Comparison of ENCODE assay signal across 28 mouse cellular contexts in the genomic region with DNA sequence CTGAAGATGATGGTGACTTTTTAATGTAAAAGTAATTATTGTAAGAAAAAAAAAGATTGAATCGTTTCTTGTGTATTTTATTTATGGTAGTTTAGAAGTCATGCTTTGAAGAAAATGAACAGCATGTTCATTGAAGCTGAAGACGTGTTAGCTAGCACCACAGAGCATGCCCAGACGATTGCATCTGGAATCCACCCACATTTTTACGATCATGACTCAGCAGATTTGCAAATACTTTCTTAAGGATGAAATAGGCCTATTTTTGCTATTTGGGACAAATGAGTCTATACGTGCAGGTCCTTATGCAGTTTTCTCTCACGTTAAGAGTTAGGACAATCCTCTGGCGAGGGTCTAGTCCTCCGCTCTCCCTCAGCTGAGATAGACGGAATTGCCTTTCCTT.
DNase-seq lines count a peak whose midpoint lies in the region; ATAC-seq and TF ChIP-seq lines count a peak whose summit lies in the region.
"Had no signal": no experiment of that assay in that cellular context is flagged by ENCODE, and none has a peak within 500 bp of the region (broad histone marks: within the 10 kb centered on the region; RNA-seq: fewer than 3 reads in every experiment).

No protein-coding gene starts in this region.

- no peak overlapping the region for H3K4me2 ChIP-seq in heart, embryonic 11.5 days
- H3K4me2 ChIP-seq: embryonic facial prominence, embryonic 15.5 days; forebrain, embryonic 13.5 days; hindbrain, embryonic 15.5 days; kidney, embryonic 15.5 days; limb, embryonic 12.5 days; liver, embryonic 15.5 days; lung, embryonic 14.5 days; midbrain, embryonic 15.5 days had no signal

- no peak for TF ChIP-seq POLR2A in testis, adult 2 months (IDR thresholded peaks at IDR 0.05; ENCODE audit: control insufficient read depth, low read depth, low read length)

- 88% methylated on average over 9 of the region's 9 CpGs for WGBS in heart, embryonic 11.5 days (ENCODE audit: insufficient replicate concordance)

- no peaks in the 10 kb centered on the region for H3K27me3 ChIP-seq in heart, embryonic 11.5 days (ENCODE audit: control insufficient read depth, insufficient read depth, low read length)
- no peaks in the 10 kb centered on the region for H3K27me3 ChIP-seq in testis, adult 2 months (ENCODE audit: control insufficient read depth, insufficient read depth, low read length)
- H3K27me3 ChIP-seq: embryonic facial prominence, embryonic 15.5 days; forebrain, embryonic 13.5 days; hindbrain, embryonic 15.5 days; kidney, embryonic 15.5 days; limb, embryonic 12.5 days; liver, embryonic 15.5 days; midbrain, embryonic 15.5 days had no signal

- no peak overlapping the region for H3K4me3 ChIP-seq in heart, embryonic 11.5 days (ENCODE audit: low read depth, low read length)
- peak overlapping the region; percentile 18; the same call in 1 of the 2 replicates for H3K4me3 ChIP-seq in testis, adult 2 months (ENCODE audit: control insufficient read depth, low read depth, low read length)
- H3K4me3 ChIP-seq: embryonic facial prominence, embryonic 10.5 days; embryonic facial prominence, embryonic 15.5 days; forebrain, embryonic 13.5 days; hindbrain, embryonic 10.5 days; hindbrain, embryonic 15.5 days; kidney, embryonic 15.5 days; limb, embryonic 12.5 days; liver, embryonic 15.5 days; midbrain, embryonic 15.5 days had no signal

- ATAC-seq in heart, embryonic 11.5 days (replicated peaks; ENCODE audit: insufficient number of reproducible peaks, low FRiP score, low TSS enrichment): no peak
- ATAC-seq: CD4-positive, CD25-positive, alpha-beta regulatory T cell, adult 4 months; forebrain, embryonic 13.5 days; inflammation-experienced regulatory T-cells, adult 6 months; midbrain, embryonic 15.5 days had no signal

- no peak overlapping the region for H3K9ac ChIP-seq in heart, embryonic 11.5 days (ENCODE audit: low read depth, low read length)
- H3K9ac ChIP-seq: embryonic facial prominence, embryonic 15.5 days; forebrain, embryonic 13.5 days; hindbrain, embryonic 15.5 days; kidney, embryonic 15.5 days; limb, embryonic 12.5 days; liver, embryonic 15.5 days; lung, embryonic 14.5 days; midbrain, embryonic 15.5 days had no signal

- H3K9me3 ChIP-seq in heart, embryonic 11.5 days (replicated peaks; ENCODE audit: control insufficient read depth, low read length): no peaks in the 10 kb centered on the region
- H3K9me3 ChIP-seq: embryonic facial prominence, embryonic 10.5 days; embryonic facial prominence, embryonic 15.5 days; forebrain, embryonic 13.5 days; hindbrain, embryonic 10.5 days; hindbrain, embryonic 15.5 days; kidney, embryonic 15.5 days; limb, embryonic 12.5 days; liver, embryonic 15.5 days; midbrain, embryonic 15.5 days had no signal

- no peak for TF ChIP-seq CTCF in testis, adult 2 months (IDR thresholded peaks at IDR 0.05; ENCODE audit: control insufficient read depth, insufficient read depth, insufficient replicate concordance, low read depth, low read length)

- H3K36me3 ChIP-seq in heart, embryonic 11.5 days (ENCODE audit: control insufficient read depth, insufficient read depth, low read length): no peaks in the 10 kb centered on the region
- no peaks in the 10 kb centered on the region for H3K36me3 ChIP-seq in testis, adult 2 months (ENCODE audit: control insufficient read depth, insufficient read depth, low read length)
- H3K36me3 ChIP-seq: embryonic facial prominence, embryonic 15.5 days; G1E; kidney, embryonic 15.5 days; liver, embryonic 15.5 days had no signal

- no peak overlapping the region for H3K27ac ChIP-seq in heart, embryonic 11.5 days (ENCODE audit: low read depth, low read length)
- H3K27ac ChIP-seq in testis, adult 2 months (ENCODE audit: control insufficient read depth, insufficient read depth, low read depth, low read length): no peak overlapping the region
- H3K27ac ChIP-seq: embryonic facial prominence, embryonic 10.5 days; embryonic facial prominence, embryonic 15.5 days; forebrain, embryonic 13.5 days; hindbrain, embryonic 10.5 days; hindbrain, embryonic 15.5 days; kidney, embryonic 15.5 days; limb, embryonic 12.5 days; liver, embryonic 15.5 days; midbrain, embryonic 15.5 days had no signal

- H3K4me1 ChIP-seq in heart, embryonic 11.5 days (ENCODE audit: control insufficient read depth, insufficient read depth, low read length): no peaks in the 10 kb centered on the region
- no peaks in the 10 kb centered on the region for H3K4me1 ChIP-seq in testis, adult 2 months (ENCODE audit: control insufficient read depth, insufficient read depth, low read length)
- H3K4me1 ChIP-seq: embryonic facial prominence, embryonic 10.5 days; embryonic facial prominence, embryonic 15.5 days; forebrain, embryonic 13.5 days; limb, embryonic 12.5 days; liver, embryonic 15.5 days had no signal

- DNase-seq in heart, adult 11 months: peak; percentile 42
- DNase-seq in testis, postnatal 10 days (ENCODE audit: low spot score): no peak
- DNase-seq in brain, adult 2 months (ENCODE audit: low read depth, low spot score): peak; percentile 82
- no peak for DNase-seq in thymus, postnatal 25 days
- DNase-seq in adrenal gland, adult 2 months: no peak
- DNase-seq: adrenal gland, postnatal 36 days; cerebellum, adult 8-10 months; cerebellum, postnatal 25 days; heart, postnatal 14 days; kidney, adult 18-20 months; lung, embryonic 14.5 days; lung, postnatal 14 days; right cerebral cortex, postnatal 4 days; thymus, postnatal 36 days had no signal

Comparison
In these comparisons a context has a peak if more than half of its experiments do, and no peak if none do; other contexts are left out.
1. DNase-seq: peak in heart, adult 11 months (single experiment) and brain, adult 2 months (single experiment); none in testis, postnatal 10 days (single experiment), thymus, postnatal 25 days (single experiment) and adrenal gland, adult 2 months (single experiment).